Mouse (Mus musculus) intestine, postnatal 0 days (tissue): ENCODE measurements around the gene Vmn2r56. TPM values are rescaled to one million over a fixed set of nuclear protein-coding genes. Genes with fewer than 3 reads are reported as not detected.
"Not testable (repeated sequence)": the region's sequence is repeated elsewhere in the genome, so short reads cannot be mapped to it uniquely, and the experiment has no call there.

ENCODE experiments used
- ATAC-seq: fragments of 200-750 bp; cut with Nextera tagmentation; 2 replicates; pipeline ENCODE4 v1.8.0; 2017; ENCODE audit warnings: mild to moderate bottlenecking, moderate TSS enrichment, moderate library complexity
- H3K27ac ChIP-seq: fragments of 300-500 bp; sonication (generic); 2 replicates; pipeline ENCODE4 v1.5.1; 2014; ENCODE audit warnings: mild to moderate bottlenecking, low read depth, low read length, moderate library complexity
- H3K27me3 ChIP-seq: fragments of 300-500 bp; sonication (generic); replicated peaks from 2 replicates; pipeline ENCODE4 v1.6.1; 2014; ENCODE audit warnings: low read length, mixed read lengths; ENCODE audit not compliant: control insufficient read depth, insufficient read depth
- H3K36me3 ChIP-seq: fragments of 300-500 bp; sonication (generic); 2 replicates; pipeline ENCODE4 v1.6.1; 2014; ENCODE audit warnings: mild to moderate bottlenecking, moderate library complexity; ENCODE audit not compliant: control insufficient read depth, insufficient read depth
- H3K4me1 ChIP-seq: fragments of 300-500 bp; sonication (generic); replicated peaks from 2 replicates; pipeline ENCODE4 v1.6.1; 2014; ENCODE audit warnings: antibody characterized with exemption, low read length, mixed read lengths; ENCODE audit not compliant: control insufficient read depth, insufficient read depth
- H3K4me2 ChIP-seq: fragments of 300-500 bp; sonication (generic); replicated peaks from 2 replicates; pipeline ENCODE4 v1.6.1; 2014; ENCODE audit warnings: low read depth, mild to moderate bottlenecking, moderate library complexity
- H3K4me3 ChIP-seq: fragments of 300-500 bp; sonication (generic); 2 replicates; pipeline ENCODE4 v1.5.1; 2014; ENCODE audit warnings: low read depth, low read length
- H3K9ac ChIP-seq: fragments of 300-500 bp; sonication (generic); 2 replicates; pipeline ENCODE4 v1.6.1; 2014; ENCODE audit warnings: mild to moderate bottlenecking, low read depth, low read length
- H3K9me3 ChIP-seq: fragments of 300-500 bp; sonication (generic); 2 replicates; pipeline ENCODE4 v1.6.1; 2016; ENCODE audit warnings: mixed run types; ENCODE audit not compliant: control insufficient read depth
- CTCF ChIP-seq: sonication (generic); IDR thresholded peaks from 2 replicates; pipeline ENCODE4 v1.5.1; 2016; ENCODE audit warnings: low read depth, mild to moderate bottlenecking, control low read depth, antibody characterized with exemption, moderate library complexity
- WGBS: fragments of 180-500 bp; shearing (Covaris S2); extraction: QIAGEN DNeasy Blood & Tissue Kit; methylation state at CpG from one replicate; pipeline ENCODE4 v1.1.7; 2014; 5-methylcytosine and 5-hydroxymethylcytosine counted together
- polyA plus RNA-seq: library from polyadenylated mRNA; unstranded; fragments of >200 nt; fragmentation: Nextera tagmentation; extraction: Ambion mirVana; gene quantifications from 2 replicates; pipeline ENCODE4 v1.2.1, GENCODE M21; 2015

Gene Vmn2r56
- polyA plus RNA-seq, 1 experiment from 2014 or later, result not detected

GRCm38 (mm10) chr7:12749431-12750198 is 14.8 kb upstream of the Vmn2r56 start:
- 71% methylated on average over 24 of the region's 24 CpGs for WGBS
- H3K9ac ChIP-seq, result no peak overlapping the region
- H3K4me3 ChIP-seq, result no peak overlapping the region
- H3K27me3 ChIP-seq, result no peaks in the 10 kb centered on the region
- no peak for ATAC-seq
- H3K9me3 ChIP-seq, result no peaks in the 10 kb centered on the region
- H3K4me2 ChIP-seq, result no peak overlapping the region
- no peak for TF ChIP-seq CTCF
- no peaks in the 10 kb centered on the region for H3K4me1 ChIP-seq
- H3K27ac ChIP-seq, result no peak overlapping the region
- no peaks in the 10 kb centered on the region for H3K36me3 ChIP-seq

GRCm38 (mm10) chr7:12684903-12685302 is 49.9 kb downstream of the Vmn2r56 start, which contains the start of gene Vmn2r55:
Gene Vmn2r55, minus strand, starts transcription at chr7:12685003.
- not testable (repeated sequence) for ATAC-seq, H3K27ac ChIP-seq, H3K9me3 ChIP-seq, H3K4me2 ChIP-seq, H3K4me3 ChIP-seq, H3K36me3 ChIP-seq, H3K4me1 ChIP-seq, H3K27me3 ChIP-seq, H3K9ac ChIP-seq
- WGBS, result 87% methylated on average over 3 of the region's 3 CpGs

GRCm38 (mm10) chr7:12640219-12640618 is 94.6 kb downstream of the Vmn2r56 start, which contains the start of gene Vmn2r54:
Gene Vmn2r54, minus strand, starts transcription at chr7:12640319.
- H3K27ac ChIP-seq, ATAC-seq: not testable (repeated sequence)
- 77% methylated on average over 3 of the region's 4 CpGs for WGBS

More at GRCm38 (mm10) chr7:12640219-12640618, 94.6 kb downstream of the Vmn2r56 start, which contains the start of gene Vmn2r54:
- not testable (repeated sequence) for H3K36me3 ChIP-seq, H3K9ac ChIP-seq, H3K4me1 ChIP-seq, H3K9me3 ChIP-seq, H3K27me3 ChIP-seq, H3K4me3 ChIP-seq, H3K4me2 ChIP-seq

Other genes starting within 250 kb of the Vmn2r56 start
- gene 2900092C05Rik, start 222.5 kb downstream of the Vmn2r56 start, polyA plus RNA-seq, result not detected in 2 replicates
- 0.01 TPM in 1 of 2 replicates, not detected in the other for gene Vmn2r53, start 126.2 kb downstream of the Vmn2r56 start, polyA plus RNA-seq
- not detected in 2 replicates for gene Vmn2r54, start 94.7 kb downstream of the Vmn2r56 start, polyA plus RNA-seq
- gene Vmn2r55, start 50.0 kb downstream of the Vmn2r56 start, polyA plus RNA-seq, result not detected in 2 replicates
- 0.77 and 1.1 TPM in 2 replicates for gene Zscan18, start 68.6 kb upstream of the Vmn2r56 start, polyA plus RNA-seq
- 4.3 and 5.8 TPM in 2 replicates for gene Zfp329, start 83.9 kb upstream of the Vmn2r56 start, polyA plus RNA-seq
- 12.5 and 15.6 TPM in 2 replicates for gene Zfp110, start 99.8 kb upstream of the Vmn2r56 start, polyA plus RNA-seq
- gene Zfp128, start 146.2 kb upstream of the Vmn2r56 start, polyA plus RNA-seq, result 0.97 and 1.2 TPM in 2 replicates
- gene Zscan22, start 162.8 kb upstream of the Vmn2r56 start, polyA plus RNA-seq, result 4.0 and 4.4 TPM in 2 replicates
- 555 and 561 TPM in 2 replicates for gene Rps5, start 187.3 kb upstream of the Vmn2r56 start, polyA plus RNA-seq
- gene Rnf225, start 192.4 kb upstream of the Vmn2r56 start, polyA plus RNA-seq, result 0.05 and 0.09 TPM in 2 replicates
- 4.0 and 4.1 TPM in 2 replicates for gene Zfp324, start 230.8 kb upstream of the Vmn2r56 start, polyA plus RNA-seq
- gene Zfp446, start 242.8 kb upstream of the Vmn2r56 start, polyA plus RNA-seq, result 2.5 and 2.6 TPM in 2 replicates